Mouse (Mus musculus): ENCODE measurements at regions not wholly inside any gene's neighbourhood (a gene's known extent, or its start where the extent isn't known, plus 50 kb on each side); places are given as distances from the start of the nearest gene placed in this dataset.
A peak's percentile ranks its signal among the peaks of the same experiment; 100 is the strongest.

DNA sequence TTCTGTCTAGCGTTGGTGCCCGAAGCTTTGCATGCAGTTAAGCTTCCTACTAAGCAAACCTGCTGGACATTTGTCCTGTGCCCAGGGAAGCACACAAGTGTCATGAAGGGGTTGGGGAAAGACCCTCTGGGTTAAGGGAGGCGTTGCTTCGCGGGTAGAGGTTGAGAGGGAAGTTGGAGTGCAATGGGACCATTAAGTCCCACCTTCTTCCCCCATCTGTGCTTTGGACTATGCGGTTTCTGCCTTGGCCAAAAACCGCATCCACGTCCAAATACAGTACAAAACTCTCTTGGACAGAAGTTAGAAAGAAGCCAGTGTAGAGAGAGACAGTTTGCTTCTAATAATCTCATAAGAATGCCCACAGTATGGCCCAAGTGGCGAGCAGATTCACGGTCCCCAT lies 176.1 kb upstream of the Topaz1 start:
- Histone ChIP-seq H3K9ac (replicated peaks; ENCODE audit: low read depth, low read length) (peak overlapping the region; percentile 66), H3K36me3 (ENCODE audit: control insufficient read depth, insufficient read depth, low read length) (no peaks in the 10 kb centered on the region), H3K4me3 (ENCODE audit: low read depth, low read length) (peak overlapping the region; percentile 57), H3K27ac (ENCODE audit: low read depth, low read length) (peak overlapping the region; percentile 83; the same call in 1 of the 2 replicates), H3K4me1 (ENCODE audit: control insufficient read depth, insufficient read depth, low read length) (no peaks in the 10 kb centered on the region), H3K27me3 (ENCODE audit: control insufficient read depth, insufficient read depth, low read length) (peaks cover 23% of the 10 kb centered on the region), H3K4me2 (ENCODE audit: low read depth, low read length) (peak overlapping the region; percentile 70), H3K9me3 (ENCODE audit: control insufficient read depth, low read length) (no peaks in the 10 kb centered on the region)
- WGBS = 2% methylated on average over 10 of the region's 10 CpGs
- no peak for ATAC-seq (ENCODE audit: low read depth)

DNA sequence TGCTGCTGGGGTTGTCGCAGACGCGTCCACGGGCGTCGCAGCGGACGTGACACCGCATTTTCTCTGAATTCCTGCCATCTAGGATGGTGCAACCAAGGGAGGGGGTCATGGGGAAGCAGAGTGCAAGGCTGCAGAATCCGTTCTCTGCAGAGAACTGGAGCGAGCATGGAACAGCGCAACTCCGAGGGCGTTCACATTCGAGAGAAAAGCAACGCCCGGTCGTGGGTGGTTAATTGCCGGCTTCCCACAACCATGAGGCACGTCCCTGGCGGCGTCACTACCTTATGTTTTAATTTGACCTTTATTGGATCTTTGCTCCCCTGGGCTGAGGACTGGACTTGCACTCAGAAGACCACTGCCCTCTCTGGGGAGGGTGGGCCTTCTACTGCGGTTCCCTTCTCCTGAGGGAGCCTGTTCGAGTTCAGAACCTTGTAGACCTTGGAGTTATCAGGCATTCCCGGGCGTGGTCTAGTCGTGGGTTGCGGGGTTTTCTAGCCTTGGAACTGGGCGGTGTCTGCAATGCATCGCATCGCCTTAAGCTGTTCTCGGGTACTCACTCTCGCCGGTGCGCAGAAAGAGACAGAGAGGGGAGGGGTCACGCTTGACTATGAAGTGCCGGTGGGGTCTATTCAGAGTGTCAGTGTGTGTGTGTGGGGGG lies 175.6 kb upstream of the Topaz1 start:
- H3K4me3 ChIP-seq (ENCODE audit: low read depth, low read length) = peak overlapping the region; percentile 57
- H3K27ac ChIP-seq (ENCODE audit: low read depth, low read length) = peak overlapping the region; percentile 83
- no peaks in the 10 kb centered on the region for H3K4me1 ChIP-seq (ENCODE audit: control insufficient read depth, insufficient read depth, low read length)
- peak overlapping the region; percentile 66 for H3K9ac ChIP-seq (replicated peaks; ENCODE audit: low read depth, low read length)
- WGBS = 1% methylated on average over 37 of the region's 37 CpGs
- peak; percentile 4; the same call in 1 of the 2 replicates for ATAC-seq (ENCODE audit: low read depth)
- H3K27me3 ChIP-seq (ENCODE audit: control insufficient read depth, insufficient read depth, low read length) = peaks cover 23% of the 10 kb centered on the region
- H3K4me2 ChIP-seq (ENCODE audit: low read depth, low read length) = peak overlapping the region; percentile 70
- H3K9me3 ChIP-seq (ENCODE audit: control insufficient read depth, low read length) = no peaks in the 10 kb centered on the region
- no peaks in the 10 kb centered on the region for H3K36me3 ChIP-seq (ENCODE audit: control insufficient read depth, insufficient read depth, low read length)

DNA sequence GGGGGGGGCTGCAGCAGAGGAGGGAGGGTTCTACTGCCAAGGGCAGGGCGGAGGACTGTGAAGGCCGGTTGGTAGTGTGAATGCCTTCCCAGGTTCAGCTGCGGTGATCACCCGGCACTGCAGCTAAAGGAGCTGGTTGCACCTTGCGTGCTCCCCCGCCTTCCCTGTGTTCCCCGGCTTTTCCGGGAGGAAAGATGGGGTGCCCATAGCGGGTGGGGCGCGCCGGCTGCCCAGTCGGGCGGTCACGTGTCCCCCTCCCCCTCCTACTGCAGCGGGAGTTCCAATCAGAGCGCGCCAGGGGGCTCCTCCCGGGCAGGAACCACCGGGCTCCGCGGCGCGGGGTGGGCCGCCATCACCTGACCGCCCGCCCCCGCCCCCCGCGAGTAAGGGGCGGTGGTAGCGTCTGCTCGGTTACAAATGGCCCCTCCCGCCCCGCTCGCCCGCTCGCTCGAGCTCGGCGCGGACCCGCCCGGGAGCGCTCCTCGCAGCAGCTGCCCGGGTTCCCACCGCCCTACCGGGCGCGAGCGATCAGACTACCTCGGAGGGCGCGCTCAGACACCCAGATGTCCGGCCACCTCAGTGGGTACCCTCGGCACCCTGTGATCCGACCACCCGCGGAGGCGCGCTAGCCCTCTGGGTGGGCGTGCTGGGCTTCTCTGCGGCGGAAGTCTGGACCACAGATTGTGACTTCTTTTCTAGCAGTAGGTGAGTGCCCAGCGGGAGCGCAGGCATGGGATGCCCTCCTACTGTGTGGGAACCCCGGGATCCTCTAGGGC lies 174.9 kb upstream of the Topaz1 start:
- H3K4me3 ChIP-seq (ENCODE audit: low read depth, low read length) = peak overlapping the region; percentile 57
- H3K9me3 ChIP-seq (ENCODE audit: control insufficient read depth, low read length) = no peaks in the 10 kb centered on the region
- peaks cover 23% of the 10 kb centered on the region for H3K27me3 ChIP-seq (ENCODE audit: control insufficient read depth, insufficient read depth, low read length)
- H3K9ac ChIP-seq (replicated peaks; ENCODE audit: low read depth, low read length) = peak overlapping the region; percentile 66
- ATAC-seq (ENCODE audit: low read depth) = peak; percentile 87
- no peaks in the 10 kb centered on the region for H3K4me1 ChIP-seq (ENCODE audit: control insufficient read depth, insufficient read depth, low read length)
- 1% methylated on average over 61 of the region's 68 CpGs for WGBS
- H3K36me3 ChIP-seq (ENCODE audit: control insufficient read depth, insufficient read depth, low read length) = no peaks in the 10 kb centered on the region
- peak overlapping the region; percentile 83 for H3K27ac ChIP-seq (ENCODE audit: low read depth, low read length)
- peak overlapping the region; percentile 70 for H3K4me2 ChIP-seq (ENCODE audit: low read depth, low read length)

DNA sequence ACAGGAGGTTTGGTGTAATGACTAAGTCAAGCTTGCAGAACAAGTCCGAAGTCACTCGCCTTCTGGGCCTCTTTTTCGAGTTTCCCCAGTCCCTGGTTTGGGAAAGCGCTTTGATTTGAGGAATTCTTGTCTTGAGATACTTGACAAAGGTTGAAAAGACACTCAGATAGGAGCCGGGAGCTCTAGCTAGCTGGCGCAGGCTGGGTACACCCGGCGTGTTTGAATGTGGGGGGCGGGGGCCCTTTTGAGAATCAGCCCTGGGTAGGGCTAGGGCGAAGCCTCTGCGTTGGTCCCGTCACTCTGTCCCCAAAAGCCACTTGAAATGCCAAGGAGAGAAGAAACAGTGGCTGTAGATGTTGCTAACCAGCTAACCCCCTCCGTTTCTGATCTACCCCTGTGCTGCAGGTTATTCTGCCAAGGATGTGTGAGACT lies 174.3 kb upstream of the Topaz1 start:
- peak overlapping the region; percentile 70 for H3K4me2 ChIP-seq (ENCODE audit: low read depth, low read length)
- 0 out of 2 replicates have a peak overlapping the region, but pooled peaks have one; percentile 72 for H3K27ac ChIP-seq (ENCODE audit: low read depth, low read length)
- H3K27me3 ChIP-seq (ENCODE audit: control insufficient read depth, insufficient read depth, low read length) = peaks cover 23% of the 10 kb centered on the region
- WGBS = under 1% methylated on average over 13 of the region's 13 CpGs
- ATAC-seq (ENCODE audit: low read depth) = no peak
- peak overlapping the region; percentile 57 for H3K4me3 ChIP-seq (ENCODE audit: low read depth, low read length)
- no peaks in the 10 kb centered on the region for H3K36me3 ChIP-seq (ENCODE audit: control insufficient read depth, insufficient read depth, low read length)
- H3K9ac ChIP-seq (replicated peaks; ENCODE audit: low read depth, low read length) = peak overlapping the region; percentile 66
- H3K9me3 ChIP-seq (ENCODE audit: control insufficient read depth, low read length) = no peaks in the 10 kb centered on the region
- H3K4me1 ChIP-seq (ENCODE audit: control insufficient read depth, insufficient read depth, low read length) = no peaks in the 10 kb centered on the region

DNA sequence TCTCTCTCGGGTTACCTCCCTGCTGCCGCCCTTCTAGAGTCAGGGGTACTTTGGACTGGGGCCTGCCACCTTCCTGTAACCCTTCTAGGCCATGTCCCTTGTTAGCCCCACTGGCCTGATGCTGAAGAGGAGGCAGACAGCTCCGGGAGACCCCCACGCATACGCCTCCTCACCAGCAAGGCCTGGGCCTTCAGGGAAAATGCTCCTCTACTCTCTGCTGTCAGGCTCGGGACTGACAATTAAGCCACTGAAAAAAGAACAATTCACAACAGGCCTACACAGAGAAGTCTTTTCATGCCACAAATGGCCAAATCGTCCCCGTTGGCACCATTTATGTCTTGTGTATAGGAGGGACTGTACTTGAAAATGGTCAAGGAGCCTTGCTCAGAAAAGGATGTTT lies 161.9 kb upstream of the Topaz1 start:
- no peaks in the 10 kb centered on the region for H3K4me1 ChIP-seq (ENCODE audit: control insufficient read depth, insufficient read depth, low read length)
- 51% methylated on average over 8 of the region's 8 CpGs for WGBS
- no peaks in the 10 kb centered on the region for H3K9me3 ChIP-seq (ENCODE audit: control insufficient read depth, low read length)
- H3K27ac ChIP-seq (ENCODE audit: low read depth, low read length) = no peak overlapping the region
- no peak overlapping the region for H3K4me3 ChIP-seq (ENCODE audit: low read depth, low read length)
- no peaks in the 10 kb centered on the region for H3K27me3 ChIP-seq (ENCODE audit: control insufficient read depth, insufficient read depth, low read length)
- ATAC-seq (ENCODE audit: low read depth) = no peak
- H3K36me3 ChIP-seq (ENCODE audit: control insufficient read depth, insufficient read depth, low read length) = no peaks in the 10 kb centered on the region
- no peak overlapping the region for H3K9ac ChIP-seq (replicated peaks; ENCODE audit: low read depth, low read length)
- no peak overlapping the region for H3K4me2 ChIP-seq (ENCODE audit: low read depth, low read length)

DNA sequence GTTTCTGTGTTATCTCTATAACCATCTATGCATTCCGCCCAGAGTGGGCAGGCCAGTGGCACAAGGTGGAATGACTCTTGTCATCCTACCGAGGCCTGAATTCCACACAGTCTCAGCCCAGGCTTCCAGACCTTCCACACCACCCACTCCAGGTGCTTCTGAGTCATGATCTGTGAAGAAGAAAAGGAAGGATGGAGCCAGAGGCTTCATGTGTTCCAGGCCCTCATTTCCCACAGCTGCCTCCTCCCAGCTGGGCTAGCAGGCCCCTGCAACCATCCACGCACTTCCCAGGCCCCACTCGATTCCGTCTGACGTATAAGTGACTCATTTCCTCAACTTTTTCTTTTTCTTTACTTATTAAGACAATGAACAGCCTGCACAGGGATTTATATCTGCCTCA lies 160.7 kb upstream of the Topaz1 start:
- no peak overlapping the region for H3K27ac ChIP-seq (ENCODE audit: low read depth, low read length)
- no peak overlapping the region for H3K4me3 ChIP-seq (ENCODE audit: low read depth, low read length)
- H3K27me3 ChIP-seq (ENCODE audit: control insufficient read depth, insufficient read depth, low read length) = no peaks in the 10 kb centered on the region
- H3K4me2 ChIP-seq (ENCODE audit: low read depth, low read length) = no peak overlapping the region
- no peak for ATAC-seq (ENCODE audit: low read depth)
- H3K9me3 ChIP-seq (ENCODE audit: control insufficient read depth, low read length) = no peaks in the 10 kb centered on the region
- WGBS = 90% methylated on average over 6 of the region's 6 CpGs
- H3K36me3 ChIP-seq (ENCODE audit: control insufficient read depth, insufficient read depth, low read length) = no peaks in the 10 kb centered on the region
- H3K4me1 ChIP-seq (ENCODE audit: control insufficient read depth, insufficient read depth, low read length) = no peaks in the 10 kb centered on the region
- no peak overlapping the region for H3K9ac ChIP-seq (replicated peaks; ENCODE audit: low read depth, low read length)

DNA sequence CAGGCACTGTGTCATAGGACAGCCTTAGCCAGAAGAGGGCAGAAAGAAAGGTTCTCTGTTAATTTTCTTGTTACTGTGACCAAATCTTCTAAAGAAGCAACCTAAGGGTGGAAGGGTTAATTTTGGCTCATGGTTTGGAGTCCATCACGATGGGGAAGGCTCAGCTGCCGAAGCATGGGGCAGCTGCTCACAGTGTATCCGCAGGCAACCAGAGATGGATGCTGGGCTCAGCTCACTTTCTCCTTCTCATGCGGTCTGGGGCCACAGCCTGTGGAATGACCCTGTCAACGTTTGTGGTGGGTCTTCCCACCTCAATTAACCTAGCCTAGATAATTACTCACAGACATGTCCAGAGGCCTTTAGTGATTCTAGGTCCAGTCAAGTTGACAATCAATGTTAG lies 160.2 kb upstream of the Topaz1 start:
- Histone ChIP-seq H3K27me3 (ENCODE audit: control insufficient read depth, insufficient read depth, low read length) (no peaks in the 10 kb centered on the region), H3K9me3 (ENCODE audit: control insufficient read depth, low read length) (no peaks in the 10 kb centered on the region), H3K9ac (replicated peaks; ENCODE audit: low read depth, low read length) (no peak overlapping the region), H3K4me1 (ENCODE audit: control insufficient read depth, insufficient read depth, low read length) (no peaks in the 10 kb centered on the region), H3K4me3 (ENCODE audit: low read depth, low read length) (no peak overlapping the region), H3K4me2 (ENCODE audit: low read depth, low read length) (no peak overlapping the region), H3K36me3 (ENCODE audit: control insufficient read depth, insufficient read depth, low read length) (no peaks in the 10 kb centered on the region), H3K27ac (ENCODE audit: low read depth, low read length) (no peak overlapping the region)
- ATAC-seq (ENCODE audit: low read depth) = no peak
- WGBS = 67% methylated on average over 5 of the region's 5 CpGs

DNA sequence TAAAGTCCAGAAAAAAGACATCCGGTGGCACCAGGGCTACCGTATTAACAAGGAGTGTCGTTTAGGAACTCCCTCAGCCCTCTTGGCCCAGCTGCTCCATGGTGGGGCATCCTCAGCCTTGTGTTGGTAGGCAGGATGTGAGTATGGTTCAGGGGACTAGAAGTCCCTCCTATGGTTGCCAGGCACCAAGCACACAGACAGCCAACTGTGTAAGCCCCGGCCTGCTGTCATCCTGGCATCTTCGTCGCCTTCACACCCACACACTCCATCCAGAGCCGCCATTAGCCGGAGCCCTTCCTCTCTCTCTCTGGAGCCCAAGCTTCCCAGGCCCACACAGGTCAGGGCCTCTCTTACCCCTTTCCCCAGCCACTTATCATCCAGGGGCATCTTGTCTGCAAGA lies 158.9 kb upstream of the Topaz1 start:
- Histone ChIP-seq H3K4me1 (ENCODE audit: control insufficient read depth, insufficient read depth, low read length) (peaks cover 5% of the 10 kb centered on the region; the same call in 1 of the 2 replicates), H3K9me3 (ENCODE audit: control insufficient read depth, low read length) (no peaks in the 10 kb centered on the region), H3K4me2 (ENCODE audit: low read depth, low read length) (no peak overlapping the region), H3K4me3 (ENCODE audit: low read depth, low read length) (no peak overlapping the region), H3K36me3 (ENCODE audit: control insufficient read depth, insufficient read depth, low read length) (no peaks in the 10 kb centered on the region), H3K9ac (replicated peaks; ENCODE audit: low read depth, low read length) (no peak overlapping the region), H3K27ac (ENCODE audit: low read depth, low read length) (no peak overlapping the region), H3K27me3 (ENCODE audit: control insufficient read depth, insufficient read depth, low read length) (no peaks in the 10 kb centered on the region)
- 82% methylated on average over 8 of the region's 8 CpGs for WGBS
- no peak for ATAC-seq (ENCODE audit: low read depth)
